Mouse (Mus musculus) heart, postnatal 0 days (tissue): Measurements from ENCODE around the gene Sema6d.

Source experiments
- CTCF ChIP-seq: IDR thresholded peaks from 2 replicates; pipeline ENCODE4 v1.5.1; 2016; ENCODE audit warnings: antibody characterized with exemption, control low read depth, low read depth
- EP300 ChIP-seq: IDR thresholded peaks from 2 replicates; pipeline ENCODE4 v1.6.1; 2016; ENCODE audit warnings: antibody characterized with exemption, low read depth

DNA sequence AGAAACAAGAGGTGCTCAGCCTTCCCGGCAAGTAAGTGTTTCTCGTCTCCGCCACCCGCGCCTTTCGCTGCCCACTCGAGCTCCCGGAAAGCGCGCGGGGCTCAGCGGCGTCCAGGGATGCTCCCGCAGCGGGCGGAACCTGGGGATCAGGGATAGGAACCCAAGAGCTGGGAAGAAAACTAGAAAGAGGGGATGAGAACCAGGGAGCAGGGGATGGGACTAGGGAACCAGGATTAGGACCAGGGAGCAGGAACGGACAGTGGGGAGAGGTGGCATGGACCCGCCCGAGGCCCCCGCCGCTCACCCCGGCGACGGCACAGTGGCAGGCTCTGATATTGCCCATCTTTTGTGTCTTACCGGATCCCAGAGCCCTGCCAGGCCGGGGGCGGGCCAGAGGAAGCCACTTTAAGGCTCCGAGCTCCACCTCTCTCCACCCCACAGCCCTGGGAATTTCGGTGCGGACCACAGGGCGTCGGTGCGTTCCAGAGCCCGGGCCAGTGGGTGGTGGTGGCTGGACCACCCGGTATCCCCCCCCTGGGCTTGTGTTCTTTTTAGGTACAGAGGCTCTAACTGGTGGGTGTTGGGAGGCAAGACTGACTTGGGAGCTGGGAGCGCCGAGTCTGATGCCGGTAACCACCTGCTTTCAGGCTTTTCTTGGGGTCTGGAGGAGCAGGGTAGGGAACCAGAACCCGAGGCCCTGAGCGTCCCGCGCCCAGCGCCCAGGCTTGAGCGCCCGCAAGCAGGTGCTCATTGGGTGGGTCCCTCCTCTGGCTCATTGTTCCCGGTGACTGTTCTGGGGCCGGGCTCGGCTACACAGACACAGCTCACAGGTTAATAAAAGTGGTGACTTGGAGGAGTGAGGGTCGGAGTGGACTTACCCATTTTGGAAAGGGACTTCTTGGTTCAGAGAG, 717 bp downstream of the Sema6d start:
- TF ChIP-seq CTCF, result no peak
- TF ChIP-seq EP300, result no peak
